Mouse (Mus musculus): ENCODE measurements around the gene Pglyrp2.

DNA sequence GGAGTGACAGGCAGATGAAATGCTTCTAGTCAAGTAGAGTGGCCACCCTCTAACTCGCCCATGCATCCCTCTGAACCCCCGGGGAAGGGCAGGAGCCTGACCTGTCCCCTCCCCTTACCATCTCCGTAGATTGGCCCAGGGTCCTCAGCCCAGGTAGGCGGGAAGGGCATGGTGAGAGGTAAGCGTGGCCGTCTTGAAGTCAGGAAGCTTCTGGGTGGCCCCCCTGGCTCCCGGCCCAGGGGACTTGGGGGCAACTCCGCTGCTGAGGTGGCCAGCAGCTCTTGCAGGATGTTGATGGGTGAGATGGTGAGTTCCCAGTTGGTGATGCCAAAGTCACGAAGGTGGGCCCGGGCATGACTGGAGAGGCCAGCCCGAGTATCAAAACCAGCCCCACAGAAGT is 56.3 kb downstream of the Pglyrp2 start:
- TF ChIP-seq POLR2A (IDR thresholded peaks at IDR 0.05; ENCODE audit: borderline replicate concordance, extremely low read depth, insufficient read depth, insufficient read length, poor library complexity, severe bottlenecking) (no peak), CTCF (IDR thresholded peaks at IDR 0.05; ENCODE audit: borderline replicate concordance, extremely low read depth, insufficient read depth, insufficient read length) (no peak)

Measured in brain, embryonic 14.5 days (tissue).